Mouse (Mus musculus): ENCODE measurements around the gene Ahcyl2. TPM values are rescaled to one million over a fixed set of nuclear protein-coding genes. Genes with fewer than 3 reads are reported as not detected.

Ahcyl2 gene
- polyA plus RNA-seq, 1 experiment from 2014 or later, result 20.2 TPM

Other genes starting within 250 kb of the Ahcyl2 start
- gene Irf5, start 241.4 kb upstream of the Ahcyl2 start, polyA plus RNA-seq (2015; fragmentation: Nextera tagmentation; extraction: Ambion mirVana), result 1.7 and 2.5 TPM in 2 replicates
- gene Tnpo3, start 158.1 kb upstream of the Ahcyl2 start, polyA plus RNA-seq (2015; fragmentation: Nextera tagmentation; extraction: Ambion mirVana), result 85.5 and 85.6 TPM in 2 replicates
- 11.9 and 14.4 TPM in 2 replicates for gene Tspan33, start 73.8 kb upstream of the Ahcyl2 start, polyA plus RNA-seq (2015; fragmentation: Nextera tagmentation; extraction: Ambion mirVana)
- 14.7 and 15.7 TPM in 2 replicates for gene Smo, start 32.5 kb upstream of the Ahcyl2 start, polyA plus RNA-seq (2015; fragmentation: Nextera tagmentation; extraction: Ambion mirVana)
- 5.1 and 5.7 TPM in 2 replicates for gene Strip2, start 149.0 kb downstream of the Ahcyl2 start, polyA plus RNA-seq (2015; fragmentation: Nextera tagmentation; extraction: Ambion mirVana)

Measured in hindbrain, embryonic 15.5 days (tissue).